Mouse (Mus musculus) bone marrow macrophage, adult 2 months (primary cell): ENCODE measurements around the gene Olfr869. TPM values are rescaled to one million over a fixed set of nuclear protein-coding genes. Genes with fewer than 3 reads are reported as not detected.

ENCODE experiments used
- H3K27ac ChIP-seq: 2 replicates; pipeline ENCODE4 v1.5.1; 2012; ENCODE audit warnings: low read depth, low read length; ENCODE audit not compliant: insufficient read depth
- H3K4me1 ChIP-seq: 2 replicates; pipeline ENCODE4 v1.6.1; 2012; ENCODE audit warnings: low read length; ENCODE audit not compliant: control insufficient read depth, insufficient read depth
- H3K4me3 ChIP-seq: 2 replicates; pipeline ENCODE4 v1.5.1; 2012; ENCODE audit warnings: mild to moderate bottlenecking, low read length, moderate library complexity; ENCODE audit not compliant: insufficient read depth
- CTCF ChIP-seq: IDR thresholded peaks from 2 replicates; pipeline ENCODE4 v1.5.1; 2012; ENCODE audit warnings: low read depth, mild to moderate bottlenecking, low read length, moderate library complexity
- POLR2A ChIP-seq: IDR thresholded peaks from 2 replicates; pipeline ENCODE4 v1.6.1; 2012; ENCODE audit warnings: mild to moderate bottlenecking, low read depth, low read length, borderline replicate concordance
- polyA plus RNA-seq: library from polyadenylated mRNA; stranded (reverse); fragments of >200 nt; gene quantifications from 2 replicates; pipeline ENCODE4 v1.2.4, GENCODE M21; 2012; ENCODE audit not compliant: missing spikeins, insufficient read depth, insufficient read length

Gene Olfr869
- polyA plus RNA-seq, result not detected in 2 replicates

- TF ChIP-seq POLR2A (no peak), CTCF (no peak)
- Histone ChIP-seq H3K4me1 (no peaks in the 10 kb centered on the region), H3K4me3 (no peak within 1 kb of the TSS), H3K27ac (no peak within 1 kb of the TSS)
These were observed at the start of gene Olfr869 for GRCm38 (mm10) chr9:20128709-20129108. Olfr869 (plus strand) TSS chr9:20129009.

GRCm38 (mm10) chr9:20098326-20098725 is 30.5 kb upstream of the Olfr869 start, which contains the start of gene Olfr868:
Olfr868 (plus strand) TSS chr9:20098626.
- no peak for TF ChIP-seq CTCF
- no peak for TF ChIP-seq POLR2A
- Histone ChIP-seq H3K4me3 (no peak within 1 kb of the TSS), H3K27ac (no peak within 1 kb of the TSS), H3K4me1 (no peaks in the 10 kb centered on the region)

- Histone ChIP-seq H3K4me1 (no peaks in the 10 kb centered on the region), H3K4me3 (no peak overlapping the region), H3K27ac (no peak overlapping the region)
- TF ChIP-seq CTCF (no peak), POLR2A (no peak)
These were observed 20.9 kb downstream of the Olfr869 start for GRCm38 (mm10) chr9:20149706-20150105.

- Histone ChIP-seq H3K4me1 (no peaks in the 10 kb centered on the region), H3K27ac (no peak within 1 kb of the TSS), H3K4me3 (no peak within 1 kb of the TSS)
- no peak for TF ChIP-seq CTCF
- TF ChIP-seq POLR2A, result no peak
These were observed 45.1 kb downstream of the Olfr869 start, which contains the start of gene Olfr870 for GRCm38 (mm10) chr9:20173957-20174356. Olfr870 (minus strand) TSS chr9:20174057.

GRCm38 (mm10) chr9:20179463-20179862 is 50.7 kb downstream of the Olfr869 start:
- Histone ChIP-seq H3K4me1 (no peaks in the 10 kb centered on the region), H3K4me3 (no peak overlapping the region), H3K27ac (no peak overlapping the region)
- TF ChIP-seq POLR2A (no peak), CTCF (no peak)

Other genes with a start within 250 kb of the Olfr869 start
- gene Olfr862, start 241.0 kb upstream of the Olfr869 start, polyA plus RNA-seq, result not detected in 2 replicates
- gene Olfr77, start 212.1 kb upstream of the Olfr869 start, polyA plus RNA-seq, result 0.15 TPM in 1 of 2 replicates, not detected in the other
- gene Olfr866, start 101.0 kb upstream of the Olfr869 start, polyA plus RNA-seq, result not detected in 2 replicates
- gene Olfr867, start 71.4 kb upstream of the Olfr869 start, polyA plus RNA-seq, result not detected in 2 replicates
- gene Olfr868, start 30.4 kb upstream of the Olfr869 start, polyA plus RNA-seq, result not detected in 2 replicates
- gene Olfr870, start 45.0 kb downstream of the Olfr869 start, polyA plus RNA-seq, result 0.32 TPM in 1 of 2 replicates, not detected in the other
- gene Olfr871, start 83.2 kb downstream of the Olfr869 start, polyA plus RNA-seq, result not detected in 2 replicates
- gene Olfr872, start 108.1 kb downstream of the Olfr869 start, polyA plus RNA-seq, result not detected in 2 replicates
- not detected in 2 replicates for gene Olfr39, start 153.3 kb downstream of the Olfr869 start, polyA plus RNA-seq
- gene Olfr873, start 169.5 kb downstream of the Olfr869 start, polyA plus RNA-seq, result not detected in 2 replicates
- gene Olfr18, start 207.1 kb downstream of the Olfr869 start, polyA plus RNA-seq, result not detected in 2 replicates